Mouse (Mus musculus) cerebellum, postnatal 10 days (tissue): ENCODE results near the gene Prkn.

Experiments
- DNase-seq, 2 experiments: peaks; one replicate each; pipeline ENCODE4 v3.0.0; 2021; ENCODE audit warnings: mixed read lengths in 2 of 2

Prkn gene

DNA sequence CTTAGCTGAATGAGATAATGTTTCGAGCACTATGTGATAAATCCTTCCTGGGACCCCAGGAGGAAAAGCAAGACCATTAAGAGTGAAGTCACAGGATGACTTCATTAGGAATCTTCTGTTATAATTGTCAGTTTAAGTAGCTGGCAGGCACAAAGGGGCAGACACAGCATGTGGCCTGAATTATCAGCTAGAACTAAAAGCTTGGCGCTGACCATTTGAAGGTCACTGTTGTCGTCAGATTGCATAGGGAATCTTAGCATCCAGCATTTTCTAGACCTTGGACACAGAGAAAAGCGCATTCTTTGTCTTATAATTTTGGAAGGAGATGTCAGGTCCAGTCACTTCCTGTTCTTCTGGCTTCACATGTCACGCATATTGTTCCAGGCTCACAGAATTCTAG is 573.5 kb downstream of the Prkn start:
- peak in 1 of 2 experiments; percentile 21 for DNase-seq

DNA sequence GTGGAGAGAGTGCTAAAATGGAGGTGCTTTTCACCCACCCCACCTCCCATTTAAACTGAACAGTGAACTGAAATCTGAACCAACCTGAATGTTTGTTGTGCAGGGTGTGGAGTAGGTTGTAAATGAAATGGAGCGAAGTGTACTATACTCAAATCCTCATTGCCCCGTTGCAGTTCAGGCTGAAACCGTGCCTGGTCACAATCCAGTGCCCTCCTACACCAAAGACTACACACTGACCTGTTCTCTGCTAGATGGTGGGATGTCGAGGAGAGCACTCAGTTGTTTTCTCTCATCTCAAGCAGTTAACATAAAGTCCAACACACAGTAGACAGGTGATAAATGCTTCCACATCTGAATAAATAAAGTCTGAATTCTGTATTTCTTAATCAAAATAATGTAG is 574.1 kb downstream of the Prkn start:
- DNase-seq, result no peak

DNA sequence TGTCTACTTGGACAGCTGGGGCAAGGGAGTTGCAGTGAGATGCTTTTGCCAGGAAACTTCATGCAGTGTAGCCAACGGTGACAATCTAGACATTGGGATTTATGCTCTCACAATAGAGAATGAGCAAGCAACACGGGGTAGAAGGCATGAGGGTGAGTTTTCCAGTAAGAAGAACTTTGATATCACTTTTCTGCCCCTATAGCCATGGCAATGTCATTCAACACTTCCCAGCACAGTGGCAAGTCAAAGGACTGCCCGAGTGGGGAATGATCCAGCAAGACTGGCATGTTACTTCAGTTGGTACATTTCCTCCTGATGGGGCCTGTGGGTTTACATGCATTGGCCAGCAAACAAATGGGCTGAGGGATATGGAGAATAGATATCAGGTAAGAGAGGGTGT is 577.0 kb downstream of the Prkn start:
- DNase-seq, result no peak

DNA sequence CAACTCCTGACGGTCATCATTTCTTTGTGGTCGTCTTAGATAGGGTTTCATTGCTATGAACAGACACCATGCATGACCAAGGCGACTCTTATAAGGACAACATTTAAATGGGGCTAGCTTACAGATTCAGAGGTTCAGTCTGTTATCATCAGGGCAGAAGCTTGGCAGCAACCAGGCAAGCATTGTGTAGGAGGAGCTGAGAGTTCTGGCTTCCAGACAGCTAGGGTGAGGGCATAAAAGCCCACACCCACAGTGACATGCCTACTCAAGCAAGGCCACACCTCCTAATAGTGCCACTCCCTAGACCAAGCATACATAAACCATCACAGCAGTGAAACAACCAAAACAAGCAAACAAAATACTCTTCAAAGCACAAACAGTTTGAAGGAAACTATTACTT is 579.3 kb downstream of the Prkn start:
- no peak for DNase-seq

DNA sequence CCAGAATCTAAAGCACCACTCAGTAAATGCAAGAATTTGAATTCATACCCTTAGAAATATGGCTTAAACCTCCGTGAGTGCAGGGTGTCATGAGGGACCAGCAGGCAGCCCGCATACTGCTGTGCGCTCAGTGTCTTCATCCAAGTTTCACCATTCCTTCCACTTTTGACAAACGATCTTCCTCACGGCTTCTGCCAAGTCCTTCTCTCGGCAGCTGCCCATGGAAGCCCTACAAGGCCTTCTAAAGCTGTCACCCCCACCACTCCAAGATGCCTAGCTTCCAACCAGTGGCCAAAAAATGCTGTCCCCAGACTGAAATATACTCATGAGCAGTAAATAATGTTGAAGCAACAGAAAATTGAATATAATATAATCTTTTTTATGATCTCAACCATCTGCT is 580.7 kb downstream of the Prkn start:
- DNase-seq, result peak; percentile 61 to 75

DNA sequence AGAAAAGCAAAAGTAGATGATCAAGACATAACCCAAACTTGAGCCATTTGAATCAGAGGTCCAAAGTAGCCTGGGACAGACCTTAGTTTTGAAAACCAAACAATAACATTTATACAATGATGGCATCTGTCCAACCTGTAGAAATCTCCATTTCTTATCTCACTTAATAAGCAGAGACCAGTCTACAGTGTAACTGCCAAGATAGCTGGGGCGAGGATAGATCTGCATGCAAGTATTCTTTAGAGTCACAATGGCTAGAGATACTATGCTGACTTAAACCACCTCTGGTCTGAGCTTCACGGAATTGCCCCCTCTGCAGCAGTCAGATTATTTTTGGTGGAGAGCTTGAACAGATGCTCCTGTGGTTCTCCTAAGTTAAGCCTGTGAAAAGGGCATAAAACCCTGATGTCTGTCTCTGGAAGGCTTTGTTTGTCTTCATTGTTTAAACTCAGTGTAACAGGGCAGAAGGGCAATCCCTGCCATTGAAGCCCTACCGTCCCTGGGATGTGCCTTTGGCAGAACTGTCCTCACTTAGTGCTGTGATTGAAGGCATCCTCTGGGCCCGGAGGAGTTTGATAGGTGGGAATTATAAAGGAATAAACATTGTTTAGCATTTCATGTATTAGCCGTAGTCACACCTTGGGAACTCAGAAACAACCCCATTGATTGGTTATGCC is 581.2 kb downstream of the Prkn start:
- DNase-seq, result no peak

DNA sequence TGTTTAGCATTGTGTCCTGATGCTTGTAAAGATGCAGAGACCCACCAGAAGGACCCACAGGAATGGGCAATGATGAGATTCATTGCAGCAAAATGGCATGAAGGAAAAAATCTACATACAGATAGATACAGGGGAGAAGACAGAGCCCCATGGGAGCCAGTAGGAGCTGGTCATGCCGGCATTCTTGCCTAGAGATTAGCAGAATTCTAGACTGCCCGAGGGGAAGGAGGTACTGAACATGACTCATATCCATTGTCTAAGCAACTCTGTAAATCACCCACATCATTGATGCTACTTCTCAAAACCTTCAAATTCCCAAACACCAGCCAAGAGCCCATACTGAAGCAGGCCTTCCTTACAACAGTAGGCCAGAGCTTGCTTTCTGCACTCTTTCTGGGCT is 591.1 kb downstream of the Prkn start:
- DNase-seq, result no peak

DNA sequence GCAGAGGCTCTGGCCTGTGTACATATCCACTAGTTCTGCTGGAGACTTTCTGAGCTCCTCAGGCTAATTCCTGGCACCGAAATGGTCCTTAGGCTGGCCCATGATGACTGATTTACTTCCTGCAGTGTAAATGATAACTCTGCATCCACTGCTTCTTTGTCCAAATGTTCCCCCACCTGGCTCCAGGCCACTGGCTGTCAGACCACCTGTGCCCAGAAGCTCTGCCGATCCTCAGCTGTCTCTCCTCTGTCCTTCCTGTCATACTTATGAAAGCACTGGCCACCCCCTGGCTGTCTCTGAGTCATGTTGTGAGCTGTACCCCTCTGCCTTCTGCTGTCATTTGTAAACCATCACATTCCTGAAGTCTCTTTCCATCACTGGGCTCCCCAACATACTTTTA is 592.4 kb downstream of the Prkn start:
- DNase-seq, result peak; percentile 68 to 83

DNA sequence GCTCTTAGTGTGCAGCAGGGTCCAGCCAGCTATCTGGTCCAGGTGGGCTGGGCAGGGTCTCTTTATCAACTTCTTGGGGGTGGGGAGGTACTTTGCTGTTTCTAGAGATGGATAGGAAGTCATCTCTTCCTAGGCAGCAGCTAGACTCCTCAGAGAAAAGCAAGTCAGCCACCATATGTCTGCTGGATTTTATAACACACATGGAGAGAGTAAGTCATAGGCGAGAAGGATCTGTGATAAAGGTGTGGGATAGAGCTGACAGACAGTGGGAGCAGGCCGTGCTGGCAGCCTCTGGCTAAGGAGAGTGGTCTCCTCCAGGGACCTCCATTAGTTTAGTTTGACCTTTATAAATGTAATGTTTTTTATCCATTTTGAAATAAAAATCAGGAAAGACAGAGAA is 622.5 kb downstream of the Prkn start:
- DNase-seq, result no peak

DNA sequence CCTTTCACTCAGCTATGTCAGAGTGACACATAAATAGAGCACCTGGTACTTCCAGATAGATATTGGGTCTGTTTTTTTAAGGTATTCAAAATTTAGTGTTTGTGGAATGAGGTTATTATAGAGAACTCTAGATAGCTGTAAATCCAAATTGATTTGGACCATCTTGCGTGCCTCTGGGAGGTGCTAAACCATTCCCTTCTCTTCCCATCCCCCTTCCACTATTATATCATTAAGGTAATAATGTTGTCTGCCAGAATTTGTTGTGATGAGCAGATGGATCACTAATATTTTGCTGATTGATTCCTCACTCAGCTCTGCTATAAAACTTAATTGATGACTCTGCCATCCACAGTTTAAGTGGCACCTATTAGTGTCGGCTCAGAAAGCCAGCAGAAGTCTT is 625.9 kb downstream of the Prkn start:
- no peak for DNase-seq

DNA sequence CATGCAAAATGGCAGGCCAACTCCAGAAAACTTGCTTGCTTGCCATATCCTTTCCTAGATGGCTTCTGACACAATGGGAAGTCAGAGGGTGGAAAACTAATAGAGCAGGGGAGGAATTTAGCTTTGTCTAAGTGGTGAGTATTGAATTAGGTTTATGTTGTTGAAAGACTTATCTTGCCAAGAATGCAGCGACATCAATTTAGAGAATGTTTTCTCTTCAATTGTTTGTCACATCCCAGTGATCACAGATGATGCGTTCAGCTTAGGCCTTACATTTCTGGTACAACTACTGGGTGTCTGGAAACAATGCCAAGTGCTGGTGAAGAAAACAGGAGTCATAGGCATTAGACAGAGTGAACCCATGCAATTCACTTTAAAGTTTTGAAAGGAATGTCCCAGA is 628.4 kb downstream of the Prkn start:
- DNase-seq, result no peak

DNA sequence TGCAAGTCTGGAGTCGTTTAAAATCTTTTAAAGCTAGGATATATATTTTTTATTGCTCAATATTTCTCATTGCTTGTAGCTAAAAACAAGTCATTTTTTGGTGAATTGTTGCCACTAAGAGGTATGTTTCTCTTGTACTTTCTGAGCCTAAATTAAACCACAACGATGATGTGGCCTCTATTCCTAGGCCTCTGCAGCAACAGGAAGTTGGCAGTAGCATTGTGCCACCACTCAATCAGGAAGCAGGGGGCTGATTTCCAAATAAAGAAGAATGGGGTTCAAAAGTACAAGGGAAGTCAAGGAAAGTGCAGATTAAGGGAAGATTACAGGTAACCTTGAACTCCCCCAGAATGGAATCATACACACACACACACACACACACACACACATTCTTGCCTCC is 642.8 kb downstream of the Prkn start:
- DNase-seq, result no peak

DNA sequence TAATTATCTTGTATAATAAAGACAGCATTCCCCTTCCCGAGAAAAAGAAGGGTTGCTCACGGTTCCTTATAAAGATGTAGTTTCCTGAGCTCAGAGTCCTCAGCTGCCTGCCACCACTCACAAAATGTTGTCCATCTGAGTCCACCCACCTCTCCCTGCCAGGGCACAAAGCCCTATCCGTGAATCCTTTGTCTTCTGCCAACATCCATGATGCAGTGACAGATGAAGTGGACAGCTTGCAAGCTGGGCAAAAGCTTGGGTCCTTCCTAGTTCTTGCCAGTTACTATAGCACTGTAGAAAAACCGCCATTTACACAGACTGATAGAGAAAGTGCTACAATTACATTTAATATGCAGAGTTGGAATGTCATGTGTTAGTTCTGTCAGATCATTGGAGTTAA is 649.9 kb downstream of the Prkn start:
- peak; percentile 85 to 88 for DNase-seq

DNA sequence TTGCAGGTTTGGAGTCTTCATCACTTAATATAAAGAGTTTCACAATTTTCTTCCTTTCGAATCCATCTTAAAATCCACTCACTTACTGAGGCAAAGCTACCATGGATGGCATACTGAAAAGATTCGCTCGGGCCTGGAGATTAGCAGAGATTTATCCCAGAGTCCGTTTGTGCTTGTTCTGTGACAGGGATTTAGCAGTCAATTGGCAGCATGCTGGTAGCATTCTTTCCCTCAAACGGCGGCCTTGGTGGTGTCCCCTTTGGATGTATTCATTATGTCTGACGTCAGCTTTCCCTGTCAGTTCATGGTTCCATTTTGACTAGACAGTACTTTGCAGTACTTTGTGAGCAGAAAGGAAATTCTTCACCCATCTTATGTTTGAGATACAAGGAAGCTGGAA is 662.4 kb downstream of the Prkn start:
- DNase-seq, result no peak

DNA sequence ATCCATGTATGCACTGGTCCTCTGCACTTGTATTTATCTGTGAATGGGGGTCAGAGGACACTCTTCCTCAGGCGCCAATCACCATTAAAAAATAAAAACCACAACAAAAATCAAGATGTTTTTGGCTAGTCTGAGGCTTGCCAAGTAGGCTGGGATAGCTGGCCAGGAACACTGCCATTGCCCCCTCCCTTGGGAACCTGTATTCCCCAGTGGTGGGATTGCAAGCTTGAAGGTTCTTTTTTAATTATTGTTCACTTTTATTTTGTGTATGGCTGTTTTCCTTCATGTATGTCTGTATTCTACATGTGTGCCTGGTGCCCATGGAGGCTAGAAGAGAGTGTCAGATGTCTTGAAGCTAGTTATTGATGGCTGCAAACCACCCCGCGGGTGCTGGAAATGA is 664.3 kb downstream of the Prkn start:
- no peak for DNase-seq

DNA sequence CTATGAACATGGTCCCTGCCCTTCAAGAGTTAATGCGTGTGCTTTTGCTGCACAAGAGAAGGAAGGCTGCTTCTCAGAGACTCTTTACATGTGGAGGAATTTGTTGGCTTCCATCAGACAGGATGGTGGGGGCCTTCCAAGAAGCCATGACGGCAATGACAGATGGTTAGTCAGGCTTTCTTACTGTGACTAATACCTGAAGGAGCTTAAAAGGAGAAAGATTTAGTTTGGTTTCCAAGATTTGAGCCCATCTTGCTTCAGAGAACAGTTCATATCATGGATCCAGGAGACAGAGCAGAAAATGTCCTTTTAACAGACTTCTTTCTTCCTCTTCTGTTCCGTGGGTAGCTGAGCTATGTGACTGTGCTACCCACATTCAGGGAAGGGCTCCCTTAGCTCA is 666.9 kb downstream of the Prkn start:
- DNase-seq, result no peak

DNA sequence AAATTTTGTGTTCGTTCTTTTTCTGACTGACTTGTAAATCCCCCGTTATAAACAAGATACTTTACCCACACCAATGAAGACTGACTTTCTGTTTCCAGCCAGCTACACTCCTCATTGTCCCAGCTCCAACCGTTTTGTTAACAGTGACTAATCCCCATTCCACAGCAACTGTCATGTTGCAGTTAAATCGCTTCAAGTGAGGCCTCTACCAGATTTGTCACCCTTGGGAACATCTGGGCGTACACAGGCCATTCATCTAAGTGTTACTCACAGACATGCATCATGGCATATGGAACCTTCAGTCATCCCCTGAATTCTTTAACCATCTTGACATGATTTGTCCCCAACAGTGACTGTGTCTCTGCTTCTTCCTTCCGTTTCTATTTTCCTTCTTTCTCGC is 669.9 kb downstream of the Prkn start:
- no peak for DNase-seq

DNA sequence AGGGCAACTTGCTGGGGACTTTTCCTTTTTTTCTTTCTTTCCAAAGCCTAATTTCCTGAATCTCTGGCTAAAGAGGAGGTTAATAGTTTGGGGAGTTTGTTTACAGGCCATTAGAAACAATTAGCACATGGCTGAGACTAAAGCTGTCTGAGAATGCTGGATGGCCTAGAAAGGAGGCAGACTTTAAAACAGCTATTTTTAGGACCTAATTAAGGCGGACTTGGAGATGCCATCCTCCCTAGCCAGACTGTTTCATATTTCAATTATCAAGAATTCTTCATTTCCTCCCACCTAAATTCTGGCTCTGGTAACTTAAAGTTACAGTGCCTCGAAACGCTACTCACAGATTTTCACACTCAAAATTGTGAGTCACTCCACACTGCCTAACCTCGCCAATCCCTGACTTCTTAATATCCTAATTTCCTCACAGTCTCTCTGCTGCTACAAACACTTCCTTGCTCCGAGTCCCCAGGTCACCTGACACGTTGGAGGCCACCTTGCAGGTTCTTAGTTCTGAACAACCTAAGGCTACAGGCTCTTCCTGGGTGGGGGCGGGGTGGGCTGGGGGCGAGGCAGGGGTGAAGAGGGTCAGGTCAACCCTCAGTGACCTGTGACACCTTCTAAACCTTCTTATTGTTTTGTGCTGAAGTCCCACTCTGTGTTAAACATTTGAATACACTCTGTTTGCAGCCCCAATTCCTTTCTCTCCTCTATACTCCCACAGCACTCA is 674.0 kb downstream of the Prkn start:
- no peak for DNase-seq

DNA sequence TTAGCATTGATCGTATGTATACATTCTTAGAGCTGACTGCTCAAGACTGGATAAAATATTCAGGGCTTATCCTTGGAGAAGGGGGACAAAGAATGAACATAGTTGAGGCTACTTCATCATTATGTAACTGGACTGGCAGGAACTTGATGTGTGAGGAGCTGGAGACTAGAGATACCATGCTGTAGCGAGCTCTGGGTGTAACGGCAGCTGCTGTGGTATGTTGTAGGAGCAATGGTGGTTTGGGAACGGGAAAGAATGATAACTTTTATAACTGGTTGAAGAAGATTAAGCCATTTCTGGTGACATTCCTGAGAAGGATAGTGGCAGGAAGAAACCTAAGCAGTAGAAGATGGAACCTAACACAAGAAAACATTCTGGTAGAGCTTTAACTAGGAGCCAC is 675.4 kb downstream of the Prkn start:
- no peak for DNase-seq

DNA sequence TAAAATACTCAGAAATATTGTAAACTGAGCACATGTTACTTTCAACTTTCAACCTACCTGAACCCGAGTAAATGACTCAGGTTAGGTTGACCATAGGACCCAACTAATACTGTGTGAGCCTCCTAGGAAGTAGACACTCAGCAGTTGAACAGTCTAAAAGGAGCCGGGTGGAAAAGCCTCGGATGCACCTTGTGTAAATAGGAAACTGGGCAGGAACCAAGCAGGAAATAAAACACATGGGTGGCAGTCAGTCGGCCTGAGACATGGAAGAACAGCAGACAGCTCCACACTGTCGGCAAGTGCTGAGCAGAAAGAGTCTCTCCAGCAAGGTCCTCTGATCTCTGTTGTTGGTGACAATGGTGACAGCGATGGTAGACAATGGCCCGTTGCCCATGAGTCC is 676.0 kb downstream of the Prkn start:
- no peak for DNase-seq

DNA sequence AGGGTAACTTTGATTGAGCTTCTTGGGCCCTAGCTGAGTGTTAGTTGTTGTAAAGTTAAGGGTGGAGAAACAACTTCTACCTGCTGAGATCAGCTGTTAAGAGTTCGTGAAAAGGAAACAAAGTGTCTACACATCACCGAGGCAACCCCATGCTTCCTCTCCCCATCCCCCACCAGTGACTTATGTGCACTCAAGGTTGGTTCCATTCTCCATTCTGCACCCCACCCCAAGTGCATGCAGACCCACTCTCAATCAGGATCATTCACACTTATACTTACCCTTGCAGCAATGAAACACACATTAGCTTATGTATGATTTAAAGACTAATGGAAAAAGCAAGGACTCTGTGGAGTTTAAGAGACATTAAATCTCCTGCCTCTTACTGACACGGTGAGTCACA is 691.9 kb downstream of the Prkn start:
- no peak for DNase-seq

DNA sequence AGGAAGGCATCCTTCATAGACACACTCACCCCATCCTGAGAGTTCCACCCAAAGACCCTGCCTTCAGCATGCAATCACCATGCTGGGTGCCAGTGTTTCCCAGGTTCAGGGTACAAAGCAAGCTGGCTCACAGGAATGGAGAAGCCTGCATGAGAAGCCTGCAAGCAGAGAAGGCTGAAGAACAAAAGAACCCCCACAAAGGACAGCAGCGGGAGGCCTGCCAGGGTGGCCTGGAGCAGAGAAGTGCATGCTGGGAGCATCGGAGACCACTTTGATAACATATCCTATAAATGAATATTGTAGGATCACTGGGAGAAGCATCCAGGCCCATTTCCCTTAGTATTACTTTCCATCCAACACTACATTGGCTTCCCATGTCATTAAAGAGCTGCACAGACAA is 692.6 kb downstream of the Prkn start:
- DNase-seq, result no peak

DNA sequence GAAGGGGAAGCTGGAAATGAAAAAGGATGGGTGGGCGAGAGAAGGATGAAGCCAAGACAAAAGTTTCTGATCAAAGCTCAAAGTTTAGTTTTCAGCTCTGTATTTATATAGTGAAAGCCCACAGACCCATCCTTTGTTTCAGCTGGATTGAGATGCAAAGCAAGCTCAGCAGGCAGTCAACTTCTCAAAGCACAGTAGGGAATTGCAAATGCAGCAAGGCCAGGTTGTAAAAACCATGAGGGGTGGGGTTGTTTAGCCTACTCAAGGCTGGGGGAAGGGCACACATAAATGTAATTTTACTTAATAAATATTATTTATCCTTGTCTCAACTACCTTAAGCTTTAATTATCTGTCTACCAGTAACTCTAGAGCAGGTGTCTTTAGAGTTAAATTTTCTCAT is 693.7 kb downstream of the Prkn start:
- no peak for DNase-seq

DNA sequence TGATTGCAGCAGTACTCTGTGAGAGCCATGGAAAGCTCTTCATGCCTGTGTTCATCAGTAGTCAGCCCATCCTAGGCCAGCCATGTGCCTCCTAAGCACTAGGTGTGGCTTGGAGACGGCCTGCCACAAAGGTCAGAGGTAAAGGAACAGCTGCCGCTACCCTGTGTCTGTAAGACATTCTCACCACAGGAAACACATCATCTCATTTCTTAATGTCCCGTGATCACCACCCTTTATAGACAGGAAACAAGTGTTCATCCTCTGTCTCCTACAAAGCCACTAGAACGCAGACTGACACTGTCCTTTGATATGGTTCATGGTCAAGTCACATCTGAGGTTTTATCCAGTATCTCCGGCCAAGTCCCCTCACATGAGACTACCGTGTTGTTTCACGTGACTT is 698.6 kb downstream of the Prkn start:
- DNase-seq, result no peak
